Mouse (Mus musculus) embryo, embryonic 9.5 days (tissue): ENCODE data around the gene Zc3hav1l.

Experiments used
- DNase-seq: peaks from one replicate; pipeline ENCODE4 v3.0.0-alpha.2; 2017; ENCODE audit errors: extremely low spot score

Zc3hav1l gene

DNA sequence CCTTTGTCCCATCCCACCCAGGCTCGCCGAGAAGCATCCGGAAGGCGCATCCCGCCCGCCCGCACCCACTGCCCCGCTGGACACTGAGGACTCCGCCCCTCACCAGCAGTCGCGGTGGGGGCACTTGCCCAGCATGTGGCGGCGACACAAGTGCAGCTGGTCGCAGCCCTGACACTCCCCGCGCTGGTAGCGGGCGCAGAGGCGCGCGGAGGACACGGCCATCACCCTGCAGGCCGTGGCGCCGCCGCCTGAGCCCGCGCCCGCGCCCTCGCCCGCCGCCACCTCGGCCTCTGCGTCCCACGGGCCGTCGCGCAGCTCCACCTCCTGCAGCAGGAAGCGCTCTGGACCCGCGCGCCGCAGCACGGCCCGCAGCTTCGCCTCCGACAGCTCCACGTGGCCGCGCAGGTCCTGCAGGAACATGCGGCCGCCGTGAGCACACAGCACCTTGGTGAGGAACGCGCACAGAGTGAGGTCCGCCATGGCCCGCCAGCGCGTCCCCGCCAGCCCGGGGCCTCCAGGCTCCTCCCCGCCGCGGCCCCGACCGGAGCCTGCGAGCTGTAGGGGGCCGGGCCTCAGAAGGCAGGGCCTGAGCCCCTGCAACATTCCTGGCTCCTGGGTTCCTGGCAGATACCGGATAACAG is at the start of gene Zc3hav1l:
Zc3hav1l (minus strand) TSS at position 499 of the 641 bp plus-strand sequence.
- DNase-seq: peak; percentile 89

DNA sequence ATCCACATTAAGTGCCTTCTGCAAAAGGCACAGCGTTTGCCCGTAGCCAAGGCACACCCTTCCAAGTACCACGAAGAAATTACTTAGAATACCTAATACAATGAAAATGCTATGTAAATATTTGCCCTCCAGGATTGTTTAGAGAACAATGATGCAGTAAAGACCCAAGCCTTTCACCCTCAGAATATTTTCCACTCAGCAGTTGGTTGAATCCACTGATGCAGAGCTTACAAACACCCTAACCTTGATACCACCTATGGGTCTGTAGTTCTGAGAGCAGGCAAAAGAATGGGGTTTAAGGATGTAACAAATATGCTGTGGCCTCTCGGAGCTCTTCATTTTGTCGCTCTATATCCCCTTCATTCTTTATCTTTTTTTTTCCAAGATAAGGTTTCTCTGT is 48.8 kb upstream of the Zc3hav1l start:
- no peak for DNase-seq

DNA sequence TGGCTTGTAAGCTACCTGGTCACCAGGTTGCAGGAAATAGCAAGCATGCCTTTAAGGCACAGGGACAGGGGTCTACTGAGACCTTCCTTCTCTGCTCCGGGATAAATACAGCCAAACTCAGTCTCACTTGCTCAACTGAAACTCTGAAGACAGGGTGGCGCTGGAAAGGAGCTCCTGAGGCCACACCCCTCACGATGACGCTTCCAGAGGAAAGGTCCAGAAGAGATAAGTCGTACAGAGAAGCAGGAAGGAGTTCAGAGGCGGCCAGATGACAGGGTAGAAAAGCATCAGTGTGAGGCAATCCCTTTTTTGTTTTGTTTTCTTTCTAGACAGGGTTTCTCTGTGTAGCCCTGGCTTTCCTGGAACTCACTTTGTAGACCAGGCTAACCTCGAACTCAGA is 46.7 kb upstream of the Zc3hav1l start:
- DNase-seq: no peak

DNA sequence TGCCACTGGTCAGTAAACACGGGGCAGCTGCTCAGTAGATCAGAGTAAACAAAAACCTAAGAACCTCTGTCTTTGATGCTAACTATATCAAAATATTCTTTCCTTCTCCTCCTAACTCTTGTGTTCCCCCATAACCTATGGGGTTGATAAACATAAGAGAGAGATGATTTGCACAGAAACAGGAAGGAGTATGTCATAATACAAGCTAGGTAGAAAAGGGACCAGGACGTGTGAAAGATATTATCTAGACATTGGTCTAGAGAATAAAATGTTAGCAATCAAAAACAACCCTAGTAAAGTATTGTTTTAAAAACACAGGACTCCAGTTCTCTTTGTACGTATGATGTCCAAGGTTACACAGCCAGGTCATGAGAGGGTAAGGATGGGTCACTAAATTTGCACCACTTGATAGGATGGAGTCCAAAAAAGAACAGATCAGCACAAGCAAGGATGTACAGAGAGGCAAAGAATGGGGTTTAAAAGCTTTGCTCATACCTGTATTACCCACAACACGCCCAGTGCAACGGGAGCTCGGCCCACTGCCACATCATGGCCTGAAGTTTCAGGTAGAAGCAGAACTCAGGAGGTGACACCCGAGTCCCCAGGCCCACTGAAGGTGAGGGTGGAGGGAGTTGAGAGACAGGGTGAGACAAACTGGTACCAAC is 45.1 kb upstream of the Zc3hav1l start:
- no peak for DNase-seq

DNA sequence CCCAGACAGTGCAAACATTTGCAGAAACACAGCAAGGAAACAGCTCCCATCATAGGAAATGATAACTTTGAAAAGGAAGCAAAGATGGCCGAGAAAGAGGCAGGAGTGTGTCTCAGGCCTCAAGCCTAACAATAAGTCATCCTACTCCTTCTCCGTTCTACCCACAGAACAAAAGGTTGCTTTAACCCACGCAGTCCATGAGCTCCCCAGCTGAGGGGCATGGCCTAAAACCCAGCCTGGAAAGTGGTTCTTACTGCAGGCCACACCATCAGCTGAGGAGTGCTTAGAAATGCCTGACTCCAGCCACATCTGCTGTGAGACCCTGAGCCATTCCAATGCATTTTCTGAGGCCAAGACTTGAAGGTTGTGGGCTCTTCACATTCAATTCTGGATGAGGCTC is 44.5 kb upstream of the Zc3hav1l start:
- DNase-seq: no peak

DNA sequence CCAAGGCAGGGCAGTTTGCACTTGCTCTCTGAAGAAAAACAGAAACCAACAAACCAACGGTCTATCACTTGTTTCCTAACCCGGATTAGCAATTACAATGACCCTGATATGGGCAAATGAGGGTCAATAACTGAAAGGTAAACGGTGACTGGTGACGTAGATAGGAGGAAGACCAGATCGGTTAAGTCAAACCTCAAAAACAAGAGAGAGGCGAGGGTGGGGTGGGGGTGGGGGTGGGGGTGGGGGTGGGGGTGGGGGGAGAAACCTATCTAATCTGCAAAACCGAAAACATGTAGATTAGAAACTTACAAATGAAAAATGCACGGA is 43.6 kb upstream of the Zc3hav1l start:
- no peak for DNase-seq

DNA sequence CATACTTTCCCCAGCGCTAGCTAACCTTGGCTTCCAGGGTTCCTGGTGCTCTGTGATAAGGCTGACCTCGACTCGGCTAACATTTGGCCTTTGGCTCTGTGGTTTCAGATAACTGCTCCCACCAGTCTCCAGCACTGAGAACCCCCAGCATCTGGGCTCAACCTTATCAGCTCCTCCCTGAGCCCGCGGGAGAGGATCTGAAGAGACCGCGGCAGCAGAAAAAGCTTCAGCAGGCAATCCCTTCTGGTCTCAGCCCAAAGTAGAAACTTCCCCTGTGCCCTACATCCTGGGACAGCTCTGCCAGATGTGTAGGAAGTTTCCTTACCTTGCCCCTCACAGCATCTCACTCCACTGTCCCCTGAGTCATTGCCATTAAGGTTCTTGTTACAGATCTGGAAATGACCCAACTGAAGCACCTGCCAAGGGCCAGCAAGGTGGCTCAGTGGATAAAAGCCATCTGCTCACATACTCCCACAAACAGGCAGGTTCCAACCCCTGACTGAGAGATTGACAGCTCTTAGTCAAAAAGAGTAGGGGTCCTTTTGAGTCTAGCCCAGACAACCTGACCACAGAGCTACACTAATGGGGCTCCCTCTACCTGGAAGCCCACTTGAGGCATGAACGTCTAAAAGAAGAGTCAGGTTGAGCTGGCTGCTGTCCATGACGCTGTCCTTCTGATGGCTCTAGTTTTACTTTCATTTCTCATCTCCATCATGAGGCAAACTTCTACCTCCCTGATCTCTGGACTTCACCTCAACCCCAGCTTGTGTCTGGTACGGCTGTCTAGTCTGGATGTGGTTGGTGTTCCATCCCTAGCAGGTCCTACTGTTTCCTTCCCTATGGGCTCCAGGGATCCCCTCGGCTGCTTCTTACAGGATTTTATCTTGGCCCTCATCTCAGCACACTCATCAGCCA is 42.9 kb upstream of the Zc3hav1l start:
- no peak for DNase-seq

DNA sequence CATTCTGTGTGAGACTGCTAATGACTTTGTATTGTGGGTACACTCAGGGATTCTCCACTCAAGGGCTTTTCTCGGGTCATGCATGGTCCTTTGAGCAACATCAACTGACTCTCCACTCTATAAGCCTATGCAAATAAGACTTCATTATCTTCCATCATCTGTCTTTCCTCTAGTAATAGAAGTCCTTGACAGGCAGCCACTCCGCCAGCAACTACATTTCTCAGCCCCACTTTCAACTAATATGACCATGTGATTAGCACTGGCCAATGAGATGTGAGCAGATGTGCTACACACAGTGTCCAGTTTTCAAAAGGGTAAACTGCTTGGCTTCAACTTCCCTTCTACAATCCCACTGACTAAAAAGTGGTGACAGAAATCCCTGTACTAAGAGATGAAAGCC is 40.0 kb upstream of the Zc3hav1l start:
- DNase-seq: no peak

DNA sequence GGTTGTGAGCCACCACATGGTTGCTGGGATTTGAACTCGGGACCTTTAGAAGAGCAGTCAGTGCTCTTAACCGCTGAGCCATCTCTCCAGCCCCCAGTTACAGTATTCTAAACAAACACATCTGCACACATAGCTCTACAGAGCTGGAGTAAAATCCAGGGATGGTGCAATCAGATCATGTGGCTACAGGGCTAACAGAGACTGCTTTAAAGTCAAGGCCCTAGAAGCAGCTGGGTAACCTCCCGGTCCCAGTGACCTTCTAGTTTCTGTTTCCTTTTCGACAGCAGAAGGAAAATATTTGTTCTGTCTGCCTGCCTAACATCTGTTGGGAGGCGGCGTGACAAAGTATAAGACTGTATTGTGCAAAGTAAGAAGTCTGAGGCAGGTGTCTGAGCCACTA is 38.9 kb upstream of the Zc3hav1l start:
- no peak for DNase-seq

DNA sequence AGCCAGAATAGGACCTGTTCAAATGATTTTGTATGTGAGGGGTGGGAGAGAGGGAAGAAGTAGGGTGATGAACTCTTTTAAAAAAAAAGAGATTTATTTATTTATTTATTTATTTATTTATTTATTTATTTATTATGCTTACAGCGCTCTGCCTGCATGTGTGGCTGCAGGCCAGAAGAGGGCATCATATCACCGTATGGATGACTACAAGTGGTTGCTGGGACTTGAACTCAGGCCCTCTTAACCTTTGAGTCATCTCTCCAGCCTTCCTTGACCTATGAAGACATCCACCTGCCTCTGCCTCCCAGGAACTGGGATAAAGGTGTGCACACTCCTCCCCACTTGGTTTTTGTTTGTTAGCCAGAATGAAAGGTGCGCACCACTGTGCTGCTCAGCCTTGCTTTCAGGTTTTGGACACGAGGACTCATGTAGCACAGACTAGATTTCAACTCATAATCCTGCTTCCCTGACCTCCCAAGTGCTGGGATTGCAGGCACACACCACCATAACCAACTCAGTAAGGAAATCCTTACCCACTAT is 38.2 kb upstream of the Zc3hav1l start:
- no peak for DNase-seq

DNA sequence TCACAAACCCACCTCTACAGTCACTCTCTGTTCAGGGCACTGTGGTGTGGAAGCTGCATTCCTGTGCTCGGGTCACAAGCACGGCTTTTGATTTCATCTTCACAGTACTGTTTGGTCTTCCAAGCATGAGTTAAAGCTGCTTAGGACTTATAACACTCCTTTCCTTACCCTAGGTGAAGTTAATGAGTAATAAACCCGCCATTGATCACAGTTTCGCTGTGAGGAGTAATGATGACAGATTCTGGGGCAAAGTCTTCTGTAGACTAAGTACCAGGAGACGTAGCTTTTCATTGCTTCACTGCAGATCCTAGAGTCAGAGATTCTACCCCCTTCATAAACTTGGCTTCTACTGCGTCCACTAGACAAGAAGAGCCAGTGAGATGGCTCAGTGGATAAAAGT is 36.2 kb upstream of the Zc3hav1l start:
- no peak for DNase-seq

DNA sequence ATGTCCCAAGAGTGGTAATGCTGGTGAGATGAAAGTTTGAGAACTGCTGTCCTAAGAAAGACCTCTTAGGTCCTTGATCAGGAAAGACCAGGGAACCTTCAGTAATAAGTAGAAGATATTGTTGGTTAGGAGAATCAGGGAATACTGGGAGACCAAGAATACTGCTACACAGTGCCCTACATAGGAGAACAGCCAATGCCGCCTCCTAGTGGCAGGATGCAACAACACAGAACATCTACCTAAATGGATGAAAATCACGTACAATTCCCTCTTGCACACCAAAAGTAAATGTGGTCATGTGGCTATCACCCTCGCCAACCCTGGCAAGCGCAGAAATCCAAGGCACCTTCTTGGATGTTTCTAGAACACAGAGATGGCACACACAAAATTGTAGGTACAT is 27.5 kb upstream of the Zc3hav1l start:
- DNase-seq: peak; percentile 49

DNA sequence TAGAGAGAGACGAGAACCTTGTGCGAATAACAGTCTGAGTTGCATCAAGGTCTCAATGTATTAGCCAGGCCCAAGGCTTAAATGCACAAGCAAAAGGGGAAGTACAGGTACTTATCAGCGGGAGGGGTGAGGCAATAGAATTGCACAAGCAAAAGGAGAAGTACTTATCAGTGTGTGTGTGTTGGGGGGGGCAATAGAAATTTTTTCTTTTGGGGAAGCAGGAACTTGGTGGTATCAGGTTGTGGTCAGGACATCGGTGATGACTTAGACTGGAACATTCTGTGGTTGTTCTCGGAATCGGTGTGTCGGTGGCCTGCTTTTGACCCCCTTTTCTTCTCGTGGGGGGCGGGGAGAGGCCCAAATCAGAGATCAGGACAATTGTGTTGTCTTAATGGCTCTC is 21.6 kb upstream of the Zc3hav1l start:
- no peak for DNase-seq

DNA sequence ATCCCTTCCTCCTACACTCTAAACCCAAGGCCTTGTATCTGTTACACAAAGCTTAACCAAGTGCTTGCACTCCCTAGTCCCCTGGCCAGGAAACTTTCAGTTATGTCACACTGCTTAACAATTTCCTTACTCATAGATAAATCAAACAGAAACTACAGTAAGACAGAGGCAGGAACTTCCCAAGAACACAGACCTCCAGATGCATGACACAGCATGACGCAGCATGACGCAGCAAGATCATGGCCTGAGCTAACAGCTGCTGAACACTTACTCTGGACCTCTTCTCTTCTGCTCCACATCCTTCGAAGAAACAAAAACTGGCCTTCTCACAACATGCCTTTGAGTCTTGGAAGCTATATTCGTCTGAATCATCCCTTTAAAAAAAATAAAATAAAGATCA is 17.0 kb upstream of the Zc3hav1l start:
- DNase-seq: no peak

DNA sequence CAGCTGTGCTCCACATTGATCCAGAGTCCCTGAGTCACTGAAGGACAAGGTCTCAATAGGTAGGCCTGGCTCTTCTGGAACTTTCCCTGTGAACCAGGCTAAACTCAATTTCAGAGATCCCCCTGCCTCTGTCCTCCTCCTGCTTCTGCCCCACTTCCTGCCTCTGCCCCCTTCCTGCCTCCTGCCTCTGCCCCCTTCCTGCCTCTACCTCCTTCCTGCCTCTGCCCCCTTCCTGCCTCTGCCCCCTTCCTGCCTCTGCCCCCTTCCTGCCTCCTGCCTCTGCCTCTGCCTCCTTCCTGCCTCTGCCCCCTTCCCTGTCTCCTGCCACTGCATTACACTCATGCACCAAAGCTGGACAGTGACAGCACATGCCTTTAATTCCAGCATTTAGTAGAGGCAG is 10.7 kb upstream of the Zc3hav1l start:
- no peak for DNase-seq

DNA sequence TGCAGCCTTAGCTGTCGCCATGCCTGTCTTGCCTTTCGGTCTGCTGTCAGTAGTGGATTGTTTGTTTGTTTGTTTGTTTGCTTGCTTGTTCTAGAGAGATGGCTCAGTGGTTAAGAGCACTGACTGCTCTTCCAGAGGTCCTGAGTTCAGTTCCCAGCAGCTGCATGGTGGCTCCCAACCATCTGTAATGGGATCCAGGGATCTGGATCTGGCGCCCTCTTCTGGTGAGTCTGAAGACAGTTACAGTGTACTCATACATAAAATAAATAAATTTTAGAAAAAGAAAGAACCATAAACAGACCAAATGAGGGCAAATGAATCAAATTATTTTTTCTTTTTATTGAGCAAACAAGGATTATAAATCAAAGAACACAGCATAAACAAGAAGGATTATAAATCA is 5.9 kb upstream of the Zc3hav1l start:
- no peak for DNase-seq

DNA sequence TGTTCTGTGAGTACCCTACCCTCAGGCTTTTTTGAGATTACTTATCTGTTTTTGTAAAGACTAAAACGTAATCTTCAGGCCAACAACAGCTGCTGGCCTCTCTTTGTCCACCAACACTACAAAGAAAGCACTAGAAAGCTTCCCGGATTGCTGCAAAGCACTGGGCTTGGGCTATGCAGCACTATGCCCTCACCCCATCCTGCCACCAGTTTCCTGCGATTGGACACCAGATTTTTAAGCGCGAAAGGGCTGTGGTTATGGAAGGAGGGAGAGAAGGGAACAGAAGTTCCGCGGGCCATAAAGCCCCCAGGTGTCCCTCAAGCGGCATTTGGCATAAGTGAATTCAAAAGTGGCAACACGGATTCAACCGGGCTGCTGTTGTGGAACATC is 818 bp downstream of the Zc3hav1l start:
- DNase-seq: peak; percentile 73

DNA sequence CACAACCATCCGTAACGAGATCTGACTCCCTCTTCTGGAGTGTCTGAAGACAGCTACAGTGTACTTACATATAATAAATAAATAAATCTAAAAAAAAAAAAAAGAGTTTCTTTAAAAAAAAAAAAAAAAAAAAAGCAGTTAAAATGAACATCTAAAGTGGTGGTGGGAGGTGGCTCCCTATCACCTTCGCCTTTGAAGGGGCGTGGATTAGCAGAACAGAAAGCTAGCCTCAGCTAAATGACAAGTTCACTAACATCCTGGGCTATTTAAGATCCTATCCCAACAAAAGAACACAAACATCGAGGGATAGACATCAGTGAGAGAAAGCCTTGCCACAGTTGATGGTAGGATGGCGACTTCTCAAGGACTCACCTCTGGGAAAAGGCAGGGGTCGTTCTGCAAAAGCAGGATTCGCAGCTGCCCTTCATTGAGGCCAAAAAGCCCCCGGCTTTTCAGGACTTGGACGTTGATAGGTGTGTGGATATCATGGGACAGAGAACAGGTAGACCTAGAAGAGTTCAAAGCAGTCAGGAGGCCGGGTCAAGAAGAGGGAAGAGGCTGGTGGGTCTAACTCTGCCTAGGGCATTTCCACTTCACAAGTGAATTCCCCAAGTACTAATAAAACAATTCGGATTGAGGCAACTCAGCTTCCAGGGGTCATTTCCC is 1.3 kb downstream of the Zc3hav1l start:
- no peak for DNase-seq

DNA sequence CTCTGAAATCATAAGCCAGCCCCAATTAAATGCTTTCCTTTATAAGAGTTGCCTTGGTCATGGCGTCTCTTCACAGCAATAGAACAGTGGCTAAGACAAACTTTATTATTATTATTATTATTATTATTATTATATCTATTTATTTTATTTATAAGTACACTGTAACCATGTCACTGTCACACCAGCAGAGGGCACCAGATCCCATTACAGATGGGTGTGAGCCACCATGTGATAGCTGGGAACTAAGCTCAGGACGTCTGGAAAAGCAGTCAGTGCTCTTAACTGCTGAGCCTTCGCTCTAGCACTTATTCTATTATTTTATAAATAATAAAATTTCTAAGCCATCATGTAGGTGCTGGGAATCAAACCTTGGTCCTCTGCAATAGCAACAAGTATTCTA is 5.4 kb downstream of the Zc3hav1l start:
- no peak for DNase-seq

DNA sequence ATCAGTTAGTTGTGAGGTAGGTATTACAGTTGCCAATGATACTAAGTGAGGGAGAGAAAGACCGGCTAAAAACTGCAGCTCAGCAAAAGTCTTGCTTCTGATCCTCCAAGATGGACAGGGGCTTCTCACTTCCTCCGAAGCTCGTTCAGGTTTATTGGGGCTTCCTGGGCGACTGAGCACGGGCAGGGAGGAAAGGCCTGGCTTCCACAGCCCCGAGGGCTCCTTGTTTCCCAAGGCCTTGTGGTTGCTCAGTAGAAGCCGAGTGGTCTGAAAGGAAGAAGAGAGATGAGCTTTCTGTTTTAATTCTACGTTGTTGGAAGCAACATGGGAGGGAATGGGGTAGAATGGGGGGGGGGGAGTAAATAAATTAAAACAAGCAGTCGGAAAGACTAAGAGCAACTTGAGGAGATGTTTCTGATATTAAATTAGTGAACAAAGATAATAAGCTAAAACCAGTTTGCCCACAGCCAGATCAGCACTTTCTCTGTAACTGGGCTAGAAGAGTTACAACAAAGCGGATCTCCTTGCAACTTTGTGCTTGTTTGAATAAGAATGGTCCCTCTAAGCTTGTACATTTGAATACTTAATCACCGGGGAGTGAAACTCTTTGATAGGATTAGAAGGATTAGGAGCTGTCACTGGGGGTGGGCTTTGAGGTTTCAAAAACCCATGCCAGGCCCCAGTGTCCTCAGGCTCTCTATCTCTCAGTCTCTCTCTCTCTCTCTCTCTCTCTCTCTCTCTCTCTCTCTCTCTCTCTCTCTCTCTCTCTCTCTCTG is 6.0 kb downstream of the Zc3hav1l start:
- DNase-seq: no peak

DNA sequence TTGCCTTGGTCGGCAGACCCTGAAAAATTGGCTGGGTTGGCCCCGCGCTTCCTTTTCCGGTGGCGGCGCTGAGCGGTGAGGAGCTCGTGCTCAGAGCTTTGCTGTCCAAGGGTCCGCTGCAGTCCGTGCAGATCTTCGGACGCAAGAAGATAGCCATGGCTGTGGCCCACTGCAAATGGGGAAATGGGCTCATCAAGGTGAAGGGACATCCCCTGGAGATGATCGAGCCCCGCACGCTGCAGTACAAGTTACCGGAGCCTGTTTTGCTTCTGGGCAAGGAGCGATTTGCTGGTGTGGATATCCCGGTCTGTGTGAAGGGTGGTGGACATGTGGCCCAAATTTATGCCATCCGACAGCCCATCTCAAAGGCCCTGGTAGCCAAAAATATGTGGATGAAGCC is 14.6 kb downstream of the Zc3hav1l start:
- DNase-seq: no peak
